Mouse (Mus musculus) cerebellum, postnatal 36 days (tissue): ENCODE results near the gene Slc34a3.
A peak's percentile ranks its signal among the peaks of the same experiment; 100 is the strongest.
"Not testable (repeated sequence)": the region's sequence is repeated elsewhere in the genome, so short reads cannot be mapped to it uniquely, and the experiment has no call there.

ENCODE experiments used
- DNase-seq, 2 experiments: peaks; one replicate each; pipeline ENCODE4 v3.0.0; 2021 to 2022; ENCODE audit warnings: mixed read lengths in 2 of 2

The Slc34a3 gene

DNA sequence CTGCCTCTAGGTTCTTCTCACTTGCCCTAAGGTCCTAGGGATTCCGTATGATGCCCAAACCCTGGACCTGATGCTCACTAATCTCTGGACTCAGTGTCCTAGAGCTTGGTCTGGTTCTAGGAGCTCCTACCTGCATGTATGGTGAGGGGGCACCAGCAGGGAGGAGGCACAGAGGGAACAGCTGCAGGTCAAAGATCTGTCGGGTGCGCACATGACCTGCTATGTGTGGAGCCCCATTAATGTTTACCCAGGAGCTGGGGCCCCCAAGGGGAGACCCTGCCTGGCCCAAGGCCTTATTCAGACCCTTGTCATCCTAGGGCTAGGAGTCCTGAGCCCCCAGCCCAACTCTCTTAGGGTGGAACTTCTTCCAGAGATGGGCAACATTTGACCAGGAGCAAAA lies at the start of gene Slc34a3:
TSS of gene Slc34a3 (minus strand) at position 315 of the 400 bp plus-strand sequence.
- DNase-seq: no peak

DNA sequence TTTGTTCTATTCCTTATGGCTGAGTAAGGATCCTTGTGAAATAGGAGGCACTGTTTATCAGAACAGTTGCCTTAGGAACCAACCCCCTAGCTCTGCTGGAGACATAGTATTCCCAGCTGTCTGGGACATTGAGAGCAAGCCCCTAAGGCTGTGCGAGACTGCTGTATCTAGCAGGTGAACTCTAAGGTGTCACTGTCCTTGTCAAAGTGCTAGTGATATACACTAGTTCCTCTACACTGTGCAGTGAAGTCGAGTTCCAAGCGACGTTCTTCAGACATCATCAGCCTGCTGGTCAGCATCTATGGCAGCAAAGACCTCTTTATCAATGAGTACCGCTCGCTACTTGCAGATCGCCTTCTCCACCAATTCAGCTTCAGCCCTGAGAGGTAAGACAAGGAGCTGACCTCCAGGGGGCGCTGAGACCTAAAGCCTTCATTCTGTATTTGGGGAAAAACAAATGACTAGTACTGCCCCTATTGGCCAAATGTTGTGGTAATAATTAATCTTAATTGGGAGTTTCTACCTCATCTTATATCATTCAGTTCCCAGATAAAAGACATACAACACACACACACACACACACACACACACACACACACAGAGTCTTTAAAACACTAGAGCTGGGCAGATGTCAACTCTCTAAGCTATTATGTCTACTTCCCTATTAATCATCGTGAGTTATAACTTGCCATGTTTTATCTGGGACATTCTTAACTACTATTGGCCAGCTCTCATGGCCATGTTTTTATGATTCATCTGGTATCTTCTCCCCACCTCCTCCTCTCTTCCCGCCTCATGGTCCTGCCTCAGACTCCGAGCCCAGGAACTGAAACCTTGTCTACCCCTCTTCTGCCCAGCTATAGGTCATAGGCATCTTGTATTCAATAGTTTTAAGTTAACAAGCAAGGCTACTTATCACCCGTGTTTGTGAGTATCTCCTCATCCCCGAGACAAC lies 45.0 kb upstream of the Slc34a3 start:
- peak; percentile 91 to 92 for DNase-seq

DNA sequence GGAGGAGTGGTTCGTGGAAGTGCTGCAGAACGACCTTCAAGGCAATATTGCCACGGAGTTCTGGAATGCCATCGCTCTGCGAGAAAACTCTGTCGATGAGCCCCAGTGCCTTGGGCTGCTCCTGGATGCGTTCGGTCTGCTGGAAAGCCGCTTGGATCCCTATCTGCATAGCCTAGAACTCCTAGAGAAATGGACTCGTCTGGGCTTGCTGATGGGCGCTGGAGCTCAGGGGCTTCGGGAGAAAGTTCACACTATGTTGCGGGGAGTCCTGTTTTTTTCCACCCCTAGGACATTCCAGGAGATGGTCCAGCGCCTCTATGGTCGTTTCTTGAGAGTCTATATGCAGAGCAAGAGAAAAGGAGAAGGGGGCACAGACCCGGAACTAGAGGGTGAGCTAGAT lies 38.8 kb upstream of the Slc34a3 start:
- no peak for DNase-seq

DNA sequence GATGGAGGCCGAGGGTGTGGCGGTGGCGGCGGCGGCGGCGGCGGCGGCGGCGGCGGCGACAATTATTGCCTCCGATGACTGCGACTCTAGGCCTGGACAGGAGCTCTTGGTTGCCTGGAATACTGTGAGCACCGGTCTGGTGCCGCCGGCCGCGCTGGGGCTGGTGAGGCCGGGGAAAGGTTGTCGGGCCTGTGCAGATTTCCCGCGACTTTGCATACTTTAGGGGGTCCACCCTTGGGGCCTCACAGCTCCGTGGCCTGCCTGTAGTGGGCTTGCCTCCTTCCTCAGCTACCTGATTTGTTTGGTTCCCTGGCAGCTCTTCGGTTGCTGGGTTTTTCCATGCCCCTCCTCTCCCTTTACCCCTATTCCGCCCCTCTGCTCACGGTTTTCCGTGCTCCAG lies 38.4 kb upstream of the Slc34a3 start:
- no peak for DNase-seq

DNA sequence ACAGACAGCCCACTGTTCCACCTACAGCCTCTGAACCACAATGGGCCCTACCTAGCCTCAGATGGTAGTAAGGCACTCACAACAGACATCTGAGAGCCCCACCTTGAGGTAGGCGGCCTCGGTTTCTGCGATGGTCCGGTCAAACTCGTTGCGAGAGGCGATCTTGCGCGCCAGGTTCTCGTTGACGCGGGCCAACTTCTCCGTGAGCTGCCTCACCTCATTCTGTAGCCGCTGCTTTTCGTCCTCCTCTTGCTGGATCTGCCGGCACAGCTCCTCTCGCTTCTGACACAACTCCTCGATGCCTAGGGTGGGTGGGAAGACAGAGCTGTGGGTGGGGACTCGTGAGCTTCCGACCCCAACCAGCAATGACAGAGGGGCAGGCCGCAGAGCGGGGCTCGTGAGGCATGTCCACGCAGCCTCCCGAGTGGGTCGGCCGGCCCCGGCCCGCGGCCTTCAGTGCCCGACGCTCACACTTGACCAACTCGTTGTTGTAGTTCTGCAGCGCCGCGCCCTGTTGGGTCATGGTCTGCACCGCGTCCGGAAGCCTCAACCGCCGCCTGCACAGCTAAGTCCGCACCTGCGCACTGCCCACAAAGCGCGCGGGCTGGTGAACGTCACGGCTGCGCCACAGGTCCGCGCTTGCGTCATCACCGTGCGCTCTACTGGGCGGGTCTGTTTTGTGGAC lies 37.8 kb upstream of the Slc34a3 start, which contains the start of the genes Ssna1 and Anapc2:
TSS of gene Ssna1 (minus strand) at position 612 of the 685 bp plus-strand sequence.
TSS of gene Anapc2 (plus strand) at position 652 of the 685 bp plus-strand sequence.
- peak; percentile 97 to 98 for DNase-seq

DNA sequence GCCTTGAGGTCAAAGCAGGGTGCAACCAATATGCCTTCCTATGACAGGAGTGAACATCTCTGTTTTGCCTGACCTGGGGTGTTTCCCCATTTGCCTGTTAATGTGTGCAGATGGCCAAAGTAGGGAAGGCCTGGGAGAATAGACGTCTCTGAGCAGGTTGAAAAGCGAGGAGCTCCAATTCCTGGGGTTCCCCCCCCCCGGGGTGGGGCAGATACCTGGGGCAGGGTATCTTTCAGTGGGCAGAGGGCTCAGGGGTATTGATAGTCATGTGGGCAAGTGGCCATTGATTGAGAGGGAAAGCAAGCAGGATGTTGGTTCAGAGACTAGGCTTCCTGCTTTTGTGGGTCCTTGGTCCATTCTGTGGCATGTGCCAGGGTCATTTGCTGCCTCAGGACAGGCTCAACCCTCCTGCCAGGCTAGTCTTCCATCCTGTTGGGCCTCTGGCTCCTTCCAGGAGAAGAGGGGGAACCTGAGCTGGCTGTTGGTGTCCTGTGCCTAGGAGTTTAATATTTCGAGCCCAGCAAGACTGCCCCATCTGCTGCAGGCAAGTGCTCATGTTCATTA lies 33.7 kb upstream of the Slc34a3 start:
- DNase-seq: peak in 1 of 2 experiments; percentile 30

DNA sequence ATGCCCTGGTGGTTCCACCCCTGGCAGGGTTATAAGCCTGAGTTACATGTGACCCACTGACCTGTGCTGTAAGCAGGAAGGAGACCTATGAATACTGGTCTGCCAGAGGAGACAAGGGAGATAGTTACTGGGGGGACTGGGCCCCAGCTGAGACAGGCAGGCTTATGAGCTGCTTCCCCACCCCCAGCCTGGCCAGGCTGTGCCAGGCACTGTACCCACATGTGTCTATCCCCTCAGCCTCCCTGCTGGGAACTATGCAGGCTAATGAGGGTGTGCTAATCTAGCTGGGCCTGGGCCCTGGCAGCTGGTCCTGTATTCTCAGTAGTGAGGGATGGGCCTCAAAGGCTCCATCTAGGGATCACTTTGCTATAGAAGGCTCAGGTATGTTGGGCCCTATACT lies 33.1 kb upstream of the Slc34a3 start:
- peak; percentile 27 to 41 for DNase-seq

DNA sequence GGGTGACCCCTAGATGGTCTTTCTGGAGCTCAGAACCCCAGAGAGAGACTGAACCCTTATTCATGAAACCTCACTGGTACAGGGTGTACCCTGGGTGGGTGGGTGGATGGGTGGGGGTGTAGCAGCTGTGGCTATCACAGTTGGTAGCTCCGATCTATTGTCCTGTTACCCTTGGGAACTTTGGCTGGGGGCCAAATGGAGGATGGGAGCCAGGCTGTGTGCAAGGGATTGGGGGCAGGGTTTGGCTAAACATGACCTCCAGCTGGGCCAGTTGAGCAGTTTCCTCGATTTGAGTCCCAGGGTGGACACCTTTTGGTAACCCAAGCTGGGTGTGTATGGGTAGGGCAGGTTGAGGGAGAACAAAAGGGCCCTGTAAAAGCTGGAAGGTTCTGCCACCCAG lies 32.6 kb upstream of the Slc34a3 start:
- DNase-seq: peak; percentile 74 to 77

DNA sequence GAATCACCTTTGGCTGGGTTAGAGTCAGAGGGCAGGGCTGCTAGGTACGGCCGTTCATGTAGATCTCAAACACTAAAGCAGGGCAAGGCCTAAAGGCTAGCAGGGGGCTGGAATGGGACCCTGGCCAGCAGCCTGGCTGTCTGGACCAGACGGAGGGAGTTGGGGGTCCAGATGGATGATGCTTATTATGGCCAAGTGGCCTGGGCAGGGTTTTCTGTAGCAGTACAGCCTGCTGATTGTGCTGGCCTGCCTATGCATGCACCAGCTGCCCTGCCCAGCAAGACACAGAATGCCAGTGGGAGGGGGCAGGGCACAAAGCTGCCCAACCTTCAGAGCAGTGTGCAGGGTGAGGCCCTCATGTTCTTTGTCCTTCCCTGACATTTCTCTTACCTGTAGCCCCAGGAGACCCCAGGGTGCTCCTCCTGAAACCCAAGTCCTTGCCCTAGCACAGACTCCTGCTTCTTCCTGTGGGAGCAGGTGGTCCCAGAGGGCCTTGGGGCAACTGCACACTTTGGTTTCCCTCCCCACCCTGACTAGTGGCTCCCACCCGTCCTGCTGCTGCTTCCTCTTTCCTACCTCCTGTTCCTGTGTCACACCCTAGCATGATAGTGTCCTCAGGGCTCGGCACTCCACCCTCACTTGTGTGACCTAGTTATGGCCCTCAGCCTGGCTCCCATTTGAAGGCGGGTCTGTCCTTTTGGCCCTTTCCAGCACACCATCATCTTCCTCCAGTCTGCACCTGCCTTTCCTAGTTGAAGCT lies 31.9 kb upstream of the Slc34a3 start:
- DNase-seq: peak; percentile 97

DNA sequence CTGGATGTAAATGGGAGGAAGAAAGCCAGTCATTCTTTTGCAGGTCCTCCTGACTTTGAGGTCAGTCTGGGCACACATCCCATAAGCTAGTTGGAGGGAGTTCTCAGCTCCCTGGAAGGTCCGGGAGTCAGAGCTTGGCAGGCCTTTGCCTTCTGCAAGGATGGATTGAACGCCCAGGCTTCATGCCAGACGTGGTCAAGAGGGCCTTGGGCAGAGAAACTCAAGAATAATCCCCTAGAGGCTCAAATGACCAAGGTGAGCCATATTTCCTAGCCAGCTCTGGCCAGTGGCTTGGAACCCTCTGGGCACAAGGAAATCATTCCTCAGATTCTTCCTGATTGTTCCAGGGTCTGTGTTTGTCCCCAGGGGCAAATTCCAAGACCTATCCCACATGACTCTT lies 30.7 kb upstream of the Slc34a3 start:
- peak; percentile 86 to 89 for DNase-seq

DNA sequence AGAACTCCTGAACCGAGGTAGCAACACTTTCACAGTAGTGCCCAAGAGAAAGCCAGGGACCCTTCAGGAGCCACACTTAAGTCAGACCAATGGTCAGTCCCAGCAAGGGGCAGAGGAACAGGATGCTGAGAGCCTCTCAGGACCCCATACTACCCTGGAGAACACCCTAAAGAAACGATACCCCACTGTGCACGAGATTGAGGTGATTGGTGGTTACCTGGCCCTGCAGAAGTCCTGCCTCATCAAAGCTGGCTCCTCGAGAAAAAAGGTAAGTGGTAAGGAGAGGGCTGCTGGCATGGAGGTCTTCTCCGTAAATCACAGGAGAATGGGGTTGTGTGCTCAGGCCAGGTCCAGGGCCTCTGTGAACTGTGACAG lies 30.1 kb upstream of the Slc34a3 start:
- peak in 1 of 2 experiments; percentile 37 for DNase-seq

DNA sequence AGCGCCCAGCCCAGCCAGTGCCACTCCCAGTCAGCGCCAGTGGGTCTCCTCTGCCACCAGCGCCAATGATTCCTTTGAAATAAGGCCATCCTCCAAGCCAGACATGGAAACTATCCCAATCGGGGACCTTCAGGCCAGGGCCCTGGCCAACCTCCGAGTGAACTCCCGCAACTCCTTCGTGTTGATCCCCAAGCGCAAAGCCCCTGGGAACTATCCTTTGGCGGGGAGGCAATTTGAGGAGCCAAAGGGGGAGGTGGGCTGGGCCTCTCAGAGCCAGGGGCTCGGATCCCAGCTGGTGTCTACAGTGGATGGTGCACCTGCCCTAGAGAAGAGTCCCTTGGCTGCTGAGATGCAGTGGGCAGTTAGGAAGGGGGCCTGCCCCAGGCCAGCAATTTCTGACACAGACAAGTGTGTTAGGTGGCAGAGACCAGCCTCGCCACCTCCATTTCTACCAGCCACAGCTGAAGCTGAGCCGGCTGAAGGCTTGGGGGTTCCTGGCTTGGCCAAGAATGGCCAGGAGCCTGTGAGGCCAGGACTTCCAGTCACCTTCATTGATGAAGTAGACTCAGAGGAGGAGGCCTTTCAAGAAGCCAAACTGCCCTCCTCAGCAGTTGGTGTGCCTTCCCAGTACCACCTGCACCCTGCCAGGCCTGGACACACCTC lies 29.6 kb upstream of the Slc34a3 start:
- DNase-seq: no peak

DNA sequence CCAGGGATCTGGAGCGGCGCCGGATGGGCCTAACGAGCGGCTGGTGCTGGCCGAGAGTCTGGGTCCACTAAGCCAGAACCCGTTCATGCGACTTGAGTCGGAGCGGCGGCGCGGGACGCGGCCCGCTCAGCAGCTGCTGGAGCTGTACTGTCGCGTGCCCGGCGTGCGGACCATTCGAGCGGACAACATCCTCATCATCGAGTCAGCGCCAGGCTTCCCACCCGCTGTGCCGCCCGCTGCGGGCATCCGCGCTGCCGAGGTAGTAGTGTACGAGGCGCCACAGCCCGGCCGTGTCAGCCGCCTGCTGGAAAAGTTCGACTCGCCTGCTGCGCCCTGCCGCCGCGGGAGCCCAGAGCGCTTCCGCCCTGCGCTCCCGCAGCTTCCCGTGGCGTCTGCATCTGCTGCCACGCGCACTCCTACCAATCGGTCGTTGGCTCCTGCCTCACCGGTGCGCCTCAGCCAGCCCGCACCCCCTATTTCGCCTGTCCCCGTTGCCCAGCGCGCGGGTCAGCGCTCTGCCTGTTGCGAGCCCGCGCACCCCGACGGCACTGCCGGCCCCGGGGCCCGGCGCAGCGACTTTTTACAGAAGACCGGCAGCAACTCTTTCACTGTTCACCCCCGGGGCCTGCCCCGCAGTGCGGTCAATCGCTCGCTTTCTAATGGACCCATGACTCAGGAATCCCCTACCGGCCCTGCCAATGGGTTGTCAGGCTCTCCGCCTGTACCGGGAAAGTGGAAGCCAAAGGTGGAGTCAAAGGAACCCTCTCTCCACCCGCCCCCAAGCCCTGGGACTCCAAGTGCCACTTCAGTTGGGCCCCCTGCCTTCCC lies 28.8 kb upstream of the Slc34a3 start:
- peak in 1 of 2 experiments; percentile 79 for DNase-seq

DNA sequence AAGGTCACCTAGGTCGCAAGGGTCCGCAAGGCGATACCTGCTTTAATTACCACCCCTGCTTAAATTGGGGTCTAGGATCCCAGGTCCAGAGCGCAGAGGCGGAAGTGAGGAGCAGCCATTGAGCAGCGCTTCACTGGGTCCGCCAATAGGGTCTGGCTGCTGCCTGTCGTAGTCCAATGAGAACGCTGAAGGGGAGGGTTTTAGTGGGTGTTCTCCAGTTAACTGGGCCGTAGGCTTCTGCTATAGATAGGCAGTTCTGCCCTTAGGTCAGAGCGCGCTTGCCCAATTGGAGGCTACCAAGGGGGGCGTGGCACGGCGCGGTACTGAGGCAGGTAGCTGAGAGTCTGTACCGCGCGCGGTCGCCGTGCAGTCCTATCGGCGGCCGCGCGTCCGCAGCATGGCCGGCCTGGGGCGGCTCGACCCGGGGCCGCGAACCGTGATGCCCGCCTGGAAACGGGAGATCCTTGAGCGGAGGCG lies 28.2 kb upstream of the Slc34a3 start, which contains the start of gene Tprn:
TSS of gene Tprn (plus strand) at position 328 of the 477 bp plus-strand sequence.
- peak; percentile 97 to 98 for DNase-seq

DNA sequence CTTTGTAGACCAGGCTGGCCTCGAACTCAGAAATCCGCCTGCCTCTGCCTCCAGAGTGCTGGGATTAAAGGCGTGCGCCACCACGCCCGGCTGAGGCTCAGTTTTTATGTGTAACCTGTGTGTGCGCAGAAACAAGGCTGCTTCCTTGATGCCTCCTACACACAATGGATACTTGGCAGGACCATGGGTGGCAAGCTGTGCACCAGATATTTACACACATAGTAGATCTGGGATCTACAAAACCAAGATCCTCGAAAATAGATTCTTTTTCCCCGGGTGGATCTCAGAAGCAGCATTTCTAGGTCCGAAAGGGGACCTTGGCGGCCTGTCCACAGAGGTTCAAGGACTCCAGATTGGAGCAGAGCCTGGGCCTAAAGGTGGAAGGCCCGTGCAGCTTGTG lies 27.7 kb upstream of the Slc34a3 start:
- DNase-seq: no peak

DNA sequence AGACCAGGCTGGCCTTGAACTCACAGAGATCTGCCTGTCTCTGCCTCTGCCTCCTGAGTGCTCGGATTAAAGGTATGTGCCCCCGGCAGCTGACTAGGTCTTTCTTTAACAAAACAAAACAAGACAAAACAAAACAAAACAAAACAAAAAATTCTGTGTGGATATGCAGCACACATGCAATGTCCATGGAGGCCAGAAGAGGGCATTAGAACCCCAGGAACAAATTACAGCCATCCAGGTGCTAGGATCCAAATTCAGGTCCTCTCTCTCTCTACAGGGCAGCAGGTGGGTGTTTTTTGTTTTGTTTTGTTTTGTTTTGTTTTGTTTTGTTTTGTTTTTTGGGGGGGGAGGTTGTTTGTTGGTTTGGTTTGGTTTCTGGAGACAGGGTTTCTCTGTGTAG lies 24.7 kb upstream of the Slc34a3 start:
- DNase-seq: no peak

DNA sequence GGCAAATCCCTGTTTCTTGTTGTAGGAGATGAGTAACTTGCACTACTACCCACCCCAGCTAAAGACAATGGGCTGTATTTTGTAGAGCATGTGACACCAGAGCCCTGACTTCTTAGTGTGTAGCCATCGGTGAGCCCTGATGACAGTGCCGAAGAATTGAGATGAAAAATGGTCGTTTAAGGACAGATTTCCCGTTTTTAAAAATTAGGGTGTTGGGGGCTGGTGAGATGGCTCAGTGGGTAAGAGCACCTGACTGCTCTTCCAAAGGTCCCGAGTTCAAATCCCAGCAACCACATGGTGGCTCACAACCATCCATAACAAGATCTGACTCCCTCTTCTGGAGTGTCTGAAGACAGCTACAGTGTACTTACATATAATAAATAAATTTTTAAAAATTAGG lies 23.1 kb upstream of the Slc34a3 start:
- DNase-seq: not testable (repeated sequence)

DNA sequence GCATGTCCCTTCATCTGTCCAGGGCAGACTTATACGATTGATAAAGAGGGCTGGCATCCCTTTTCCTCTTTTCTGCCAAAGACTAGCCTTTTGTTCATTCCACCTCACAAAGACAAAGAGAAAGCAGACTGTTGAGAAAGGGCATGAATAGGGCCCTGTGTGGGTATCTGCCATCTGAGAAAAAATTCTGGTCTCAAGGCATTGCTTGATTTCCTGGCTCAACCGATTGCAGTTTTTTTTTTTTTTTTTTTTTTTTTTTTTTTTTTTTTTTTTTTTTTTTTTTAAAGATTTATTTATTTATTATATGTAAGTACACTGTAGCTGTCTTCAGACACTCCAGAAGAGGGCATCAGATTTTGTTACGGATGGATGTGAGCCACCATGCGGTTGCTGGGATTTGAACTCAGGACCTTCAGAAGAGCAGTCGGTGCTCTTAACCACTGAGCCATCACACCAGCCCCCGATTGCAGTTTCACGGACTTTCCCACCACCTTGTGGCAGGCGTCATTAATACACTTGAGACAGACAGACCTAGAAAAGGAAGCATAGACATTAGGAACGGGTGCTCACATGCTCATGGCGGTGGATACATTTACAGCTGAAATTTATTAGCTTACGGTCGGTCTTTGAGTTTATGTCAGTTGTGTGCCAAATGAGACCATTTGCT lies 22.4 kb upstream of the Slc34a3 start:
- peak; percentile 49 to 55 for DNase-seq

DNA sequence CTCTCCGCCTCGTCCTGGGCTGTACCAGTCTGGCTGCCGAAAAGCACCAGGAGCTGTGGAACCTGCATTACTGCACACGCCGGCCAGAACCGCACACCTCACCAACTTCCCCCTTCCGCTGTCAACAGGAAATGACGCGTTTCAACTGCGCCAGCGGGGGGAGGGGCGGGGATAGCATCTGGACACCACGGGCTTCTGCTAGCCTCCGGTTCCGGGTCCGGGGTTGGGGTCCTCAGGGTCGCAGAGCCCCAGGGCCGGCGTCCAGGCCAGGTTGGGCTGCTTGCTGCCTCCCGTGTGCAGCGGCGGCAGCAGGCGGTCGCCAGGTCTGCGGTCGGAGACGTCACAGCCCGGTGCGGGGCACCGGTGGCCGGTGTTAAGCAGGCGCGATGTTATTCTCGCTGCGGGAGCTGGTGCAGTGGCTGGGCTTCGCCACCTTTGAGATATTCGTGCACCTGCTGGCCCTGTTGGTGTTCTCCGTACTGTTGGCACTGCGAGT lies 21.2 kb upstream of the Slc34a3 start, which contains the start of gene Tmem203:
TSS of gene Tmem203 (plus strand) at position 156 of the 496 bp plus-strand sequence.
- DNase-seq: peak; percentile 89

DNA sequence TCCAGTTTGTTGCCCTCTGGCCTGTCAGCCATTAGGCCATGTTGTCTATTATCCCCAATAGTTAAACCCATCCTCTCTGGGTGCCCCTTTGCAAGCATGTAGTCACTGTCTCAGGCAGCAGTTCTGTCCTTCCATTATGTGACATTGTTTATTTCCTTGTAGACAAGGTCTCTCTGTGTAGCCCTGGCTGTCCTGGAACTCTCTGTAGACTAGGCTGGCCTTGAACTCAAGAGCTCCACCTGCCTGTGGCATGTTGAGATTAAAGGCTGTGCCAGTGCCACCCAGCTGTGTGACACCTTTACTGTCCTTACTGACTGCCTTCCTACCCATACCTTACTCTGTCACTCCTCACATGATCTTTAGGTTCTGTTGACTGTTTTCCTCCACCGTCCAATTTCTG lies 18.2 kb upstream of the Slc34a3 start:
- DNase-seq: no peak
